Mouse (Mus musculus): ENCODE data around the gene Olfr473. TPM values are rescaled to one million over a fixed set of nuclear protein-coding genes. Genes with fewer than 3 reads are reported as not detected.
"Not testable (repeated sequence)": the region's sequence is repeated elsewhere in the genome, so short reads cannot be mapped to it uniquely, and the experiment has no call there.

Gene Olfr473
- polyA plus RNA-seq (2015; fragmentation: Nextera tagmentation; extraction: Ambion mirVana): not detected in 2 replicates

GRCm38 (mm10) chr7:107930146-107930545 is at the start of gene Olfr473:
Olfr473 (plus strand) TSS chr7:107930446.
- Histone ChIP-seq H3K9ac (no peak within 1 kb of the TSS), H3K27ac (no peak within 1 kb of the TSS), H3K27me3 (no peaks in the 10 kb centered on the region), H3K4me1 (no peaks in the 10 kb centered on the region), H3K4me2 (no peak within 1 kb of the TSS), H3K36me3 (no peaks in the 10 kb centered on the region), H3K4me3 (no peak within 1 kb of the TSS), H3K9me3 (no peaks in the 10 kb centered on the region)
- ATAC-seq (ENCODE audit: insufficient number of reproducible peaks, insufficient read depth, low FRiP score, low TSS enrichment, low read depth): no peak
- WGBS: 90% methylated on average over 1 of the region's 1 CpGs

- no peaks in the 10 kb centered on the region for H3K36me3 ChIP-seq
- H3K27me3 ChIP-seq: no peaks in the 10 kb centered on the region
- no peak for ATAC-seq (ENCODE audit: insufficient number of reproducible peaks, insufficient read depth, low FRiP score, low TSS enrichment, low read depth)
- H3K4me3 ChIP-seq: no peak within 1 kb of the TSS
- no peaks in the 10 kb centered on the region for H3K4me1 ChIP-seq
- no peak within 1 kb of the TSS for H3K27ac ChIP-seq
- H3K9me3 ChIP-seq: no peaks in the 10 kb centered on the region
- no peak within 1 kb of the TSS for H3K9ac ChIP-seq
- no peak within 1 kb of the TSS for H3K4me2 ChIP-seq
Observed at GRCm38 (mm10) chr7:107897602-107898001, 32.6 kb upstream of the Olfr473 start, which contains the start of gene Olfr472. Olfr472 (plus strand) TSS chr7:107897902.

GRCm38 (mm10) chr7:107952539-107952938 is 22.3 kb downstream of the Olfr473 start:
- H3K27me3 ChIP-seq; H3K4me2 ChIP-seq; ATAC-seq (ENCODE audit: insufficient number of reproducible peaks, insufficient read depth, low FRiP score, low TSS enrichment, low read depth); H3K27ac ChIP-seq; H3K4me3 ChIP-seq; H3K9ac ChIP-seq; H3K36me3 ChIP-seq; H3K4me1 ChIP-seq; H3K9me3 ChIP-seq: not testable (repeated sequence)
- WGBS: 98% methylated on average over 12 of the region's 12 CpGs

GRCm38 (mm10) chr7:107954343-107954742 is 24.1 kb downstream of the Olfr473 start, which contains the start of gene Olfr474:
Olfr474 (plus strand) TSS chr7:107954643.
- no peaks in the 10 kb centered on the region for H3K27me3 ChIP-seq
- H3K36me3 ChIP-seq: no peaks in the 10 kb centered on the region
- no peaks in the 10 kb centered on the region for H3K9me3 ChIP-seq
- ATAC-seq (ENCODE audit: insufficient number of reproducible peaks, insufficient read depth, low FRiP score, low TSS enrichment, low read depth): no peak
- WGBS: 85% methylated on average over 1 of the region's 1 CpGs
- no peak within 1 kb of the TSS for H3K4me3 ChIP-seq
- H3K9ac ChIP-seq: no peak within 1 kb of the TSS
- no peak within 1 kb of the TSS for H3K4me2 ChIP-seq
- H3K4me1 ChIP-seq: no peaks in the 10 kb centered on the region
- H3K27ac ChIP-seq: no peak within 1 kb of the TSS

GRCm38 (mm10) chr7:107964503-107964902 is 34.3 kb downstream of the Olfr473 start, which contains the start of gene Olfr476:
Olfr476 (plus strand) TSS chr7:107964803.
- Histone ChIP-seq H3K9me3 (no peaks in the 10 kb centered on the region), H3K4me2 (no peak within 1 kb of the TSS), H3K4me3 (no peak within 1 kb of the TSS), H3K27ac (no peak within 1 kb of the TSS), H3K36me3 (no peaks in the 10 kb centered on the region), H3K27me3 (no peaks in the 10 kb centered on the region), H3K4me1 (no peaks in the 10 kb centered on the region), H3K9ac (no peak within 1 kb of the TSS)
- ATAC-seq (ENCODE audit: insufficient number of reproducible peaks, insufficient read depth, low FRiP score, low TSS enrichment, low read depth): no peak
- 45% methylated on average over 1 of the region's 1 CpGs for WGBS

Other genes starting within 250 kb of the Olfr473 start
- 0.18 and 0.25 TPM in 2 replicates for gene Cyb5r2, start 172.4 kb upstream of the Olfr473 start, polyA plus RNA-seq (2015; fragmentation: Nextera tagmentation; extraction: Ambion mirVana)
- gene Ovch2, start 129.2 kb upstream of the Olfr473 start, polyA plus RNA-seq (2015; fragmentation: Nextera tagmentation; extraction: Ambion mirVana): not detected in 2 replicates
- not detected in 2 replicates for gene Olfr467, start 118.2 kb upstream of the Olfr473 start, polyA plus RNA-seq (2015; fragmentation: Nextera tagmentation; extraction: Ambion mirVana)
- not detected in 2 replicates for gene Olfr469, start 104.9 kb upstream of the Olfr473 start, polyA plus RNA-seq (2015; fragmentation: Nextera tagmentation; extraction: Ambion mirVana)
- not detected in 2 replicates for gene Olfr470, start 83.0 kb upstream of the Olfr473 start, polyA plus RNA-seq (2015; fragmentation: Nextera tagmentation; extraction: Ambion mirVana)
- gene Olfr472, start 32.5 kb upstream of the Olfr473 start, polyA plus RNA-seq (2015; fragmentation: Nextera tagmentation; extraction: Ambion mirVana): not detected in 2 replicates
- gene Olfr474, start 24.2 kb downstream of the Olfr473 start, polyA plus RNA-seq (2015; fragmentation: Nextera tagmentation; extraction: Ambion mirVana): not detected in 2 replicates
- not detected in 2 replicates for gene Olfr476, start 34.4 kb downstream of the Olfr473 start, polyA plus RNA-seq (2015; fragmentation: Nextera tagmentation; extraction: Ambion mirVana)
- gene Olfr477, start 56.2 kb downstream of the Olfr473 start, polyA plus RNA-seq (2015; fragmentation: Nextera tagmentation; extraction: Ambion mirVana): not detected in 2 replicates
- not detected in 2 replicates for gene Olfr478, start 103.5 kb downstream of the Olfr473 start, polyA plus RNA-seq (2015; fragmentation: Nextera tagmentation; extraction: Ambion mirVana)
- gene Olfr479, start 120.2 kb downstream of the Olfr473 start, polyA plus RNA-seq (2015; fragmentation: Nextera tagmentation; extraction: Ambion mirVana): not detected in 2 replicates
- gene Olfr480, start 136.9 kb downstream of the Olfr473 start, polyA plus RNA-seq (2015; fragmentation: Nextera tagmentation; extraction: Ambion mirVana): not detected in 2 replicates
- gene Olfr481, start 149.4 kb downstream of the Olfr473 start, polyA plus RNA-seq (2015; fragmentation: Nextera tagmentation; extraction: Ambion mirVana): not detected in 2 replicates
- 0.26 TPM in 1 of 2 replicates, not detected in the other for gene Olfr482, start 167.1 kb downstream of the Olfr473 start, polyA plus RNA-seq (2015; fragmentation: Nextera tagmentation; extraction: Ambion mirVana)
- gene Olfr483, start 170.4 kb downstream of the Olfr473 start, polyA plus RNA-seq (2015; fragmentation: Nextera tagmentation; extraction: Ambion mirVana): not detected in 2 replicates
- gene Olfr484, start 197.0 kb downstream of the Olfr473 start, polyA plus RNA-seq (2015; fragmentation: Nextera tagmentation; extraction: Ambion mirVana): not detected in 2 replicates
- gene Olfr485, start 229.4 kb downstream of the Olfr473 start, polyA plus RNA-seq (2015; fragmentation: Nextera tagmentation; extraction: Ambion mirVana): not detected in 2 replicates
- gene Olfr486, start 242.3 kb downstream of the Olfr473 start, polyA plus RNA-seq (2015; fragmentation: Nextera tagmentation; extraction: Ambion mirVana): not detected in 2 replicates